Mouse (Mus musculus): ENCODE measurements at regions not wholly inside any gene's neighbourhood (a gene's known extent, or its start where the extent isn't known, plus 50 kb on each side); places are given as distances from the start of the nearest gene placed in this dataset.

DNA sequence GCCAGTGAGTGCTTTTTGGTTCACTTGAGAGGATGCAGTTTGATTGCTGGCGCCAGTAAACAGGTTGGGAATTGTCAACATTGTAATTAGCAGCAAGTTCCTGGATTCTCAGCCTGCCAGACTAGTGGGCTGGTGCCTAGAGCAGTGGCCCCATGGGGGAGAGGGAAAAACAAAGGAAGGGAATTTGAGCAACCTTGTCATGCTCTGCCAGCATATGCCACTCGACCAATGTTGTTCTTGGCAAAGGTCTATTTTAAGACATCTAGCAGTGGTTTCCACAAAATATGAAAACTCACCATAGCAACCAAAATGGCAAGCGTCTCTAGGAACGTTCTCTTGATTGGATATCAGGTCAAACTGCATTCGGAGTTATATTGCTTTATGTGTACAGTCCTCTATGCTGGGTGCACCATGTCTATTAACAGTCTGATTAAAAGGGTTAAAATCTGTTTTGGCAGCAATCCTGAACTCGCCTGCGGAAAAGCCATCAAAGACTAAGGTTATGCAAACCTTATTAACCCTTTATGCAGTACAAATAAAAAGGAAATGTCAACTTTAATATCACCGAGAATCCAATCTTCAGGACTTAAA lies 118.1 kb upstream of the Dpyd start:
- H3ac ChIP-seq (ENCODE audit: control insufficient read depth, insufficient read length, low read depth), result no peak overlapping the region
- H3K79me2 ChIP-seq (ENCODE audit: control insufficient read depth, insufficient read depth), result no peaks in the 10 kb centered on the region

DNA sequence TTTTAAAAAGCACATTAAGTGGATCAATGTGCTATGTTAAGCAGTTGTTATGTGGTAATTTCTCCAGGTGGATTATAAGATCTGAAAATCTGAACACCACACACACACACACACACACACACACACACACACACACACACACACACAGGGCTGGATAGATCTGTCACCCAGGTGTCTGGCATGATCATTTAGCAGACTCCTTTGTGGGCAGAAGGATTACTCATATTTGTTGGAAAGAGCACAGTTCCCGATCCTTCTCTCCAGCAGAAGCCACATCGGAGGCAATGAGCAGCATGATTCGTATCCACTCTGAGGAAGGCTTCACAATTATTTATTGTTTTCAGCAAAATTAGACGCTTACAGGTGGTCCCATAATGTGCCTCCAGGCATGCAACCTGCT lies 116.6 kb upstream of the Dpyd start:
- Histone ChIP-seq H3K79me2 (ENCODE audit: control insufficient read depth, insufficient read depth) (no peaks in the 10 kb centered on the region), H3ac (ENCODE audit: control insufficient read depth, insufficient read length, low read depth) (no peak overlapping the region), H3K36me3 (ENCODE audit: control insufficient read depth, insufficient read depth) (no peaks in the 10 kb centered on the region), H3K27me3 (ENCODE audit: control insufficient read depth, insufficient read depth, insufficient read length) (no peaks in the 10 kb centered on the region), H3K4me3 (ENCODE audit: insufficient read depth, poor library complexity, severe bottlenecking) (no peak overlapping the region), H3K79me3 (ENCODE audit: low read depth) (no peaks in the 10 kb centered on the region)
- no peak for TF ChIP-seq MYOG (IDR thresholded peaks at IDR 0.05; ENCODE audit: control insufficient read depth, extremely low read depth, insufficient read length)
- no peak for TF ChIP-seq CTCF (IDR thresholded peaks at IDR 0.05; ENCODE audit: control insufficient read depth, insufficient read depth, insufficient read length)
- no peak for TF ChIP-seq MAX (IDR thresholded peaks at IDR 0.05)
- no peak for TF ChIP-seq MYOD1 (IDR thresholded peaks at IDR 0.05; ENCODE audit: control insufficient read depth, insufficient read length, low read depth)
- no peak for TF ChIP-seq USF1 (IDR thresholded peaks at IDR 0.05; ENCODE audit: low read depth)
- no peak for TF ChIP-seq FOSL1 (IDR thresholded peaks at IDR 0.05; ENCODE audit: insufficient read depth, low read length, poor library complexity, severe bottlenecking)
- no peak for TF ChIP-seq CEBPB (IDR thresholded peaks at IDR 0.05; ENCODE audit: low read depth)

More for the DNA sequence above, 118.1 kb upstream of the Dpyd start:
- H3K36me3 ChIP-seq (ENCODE audit: control insufficient read depth, insufficient read depth), result no peaks in the 10 kb centered on the region
- H3K79me3 ChIP-seq (ENCODE audit: low read depth), result no peaks in the 10 kb centered on the region
- H3K27me3 ChIP-seq (ENCODE audit: control insufficient read depth, insufficient read depth, insufficient read length), result no peaks in the 10 kb centered on the region
- TF ChIP-seq FOSL1 (IDR thresholded peaks at IDR 0.05; ENCODE audit: insufficient read depth, low read length, poor library complexity, severe bottlenecking) (no peak), MYOD1 (IDR thresholded peaks at IDR 0.05; ENCODE audit: control insufficient read depth, insufficient read length, low read depth) (no peak), CTCF (IDR thresholded peaks at IDR 0.05; ENCODE audit: control insufficient read depth, insufficient read depth, insufficient read length) (no peak), USF1 (IDR thresholded peaks at IDR 0.05; ENCODE audit: low read depth) (no peak), MAX (IDR thresholded peaks at IDR 0.05) (no peak), CEBPB (IDR thresholded peaks at IDR 0.05; ENCODE audit: low read depth) (no peak), MYOG (IDR thresholded peaks at IDR 0.05; ENCODE audit: control insufficient read depth, extremely low read depth, insufficient read length) (no peak)
- no peak overlapping the region for H3K4me3 ChIP-seq (ENCODE audit: insufficient read depth, poor library complexity, severe bottlenecking)

DNA sequence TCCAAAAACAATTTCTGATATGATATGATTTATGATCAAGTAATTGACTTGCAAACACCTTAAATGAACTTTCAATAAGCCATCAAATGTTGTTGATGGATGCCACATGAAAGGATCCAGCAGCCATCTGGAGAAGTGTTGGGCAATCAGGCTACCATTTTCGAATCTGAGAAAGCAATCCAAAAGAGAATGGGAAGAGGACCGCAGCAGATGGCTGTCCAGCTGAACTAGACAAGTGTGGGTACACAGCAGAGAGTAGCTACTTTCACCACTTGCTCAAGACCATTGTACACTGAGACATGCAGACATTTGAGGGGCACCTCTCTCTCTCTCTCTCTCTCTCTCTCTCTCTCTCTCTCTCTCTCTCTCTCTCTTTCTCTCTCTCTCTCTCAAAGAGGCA lies 102.3 kb upstream of the Dpyd start:
- Histone ChIP-seq H3K36me3 (ENCODE audit: control insufficient read depth, insufficient read depth) (no peaks in the 10 kb centered on the region), H3K27me3 (ENCODE audit: control insufficient read depth, insufficient read depth, insufficient read length) (no peaks in the 10 kb centered on the region), H3K79me3 (ENCODE audit: low read depth) (no peaks in the 10 kb centered on the region), H3K79me2 (ENCODE audit: control insufficient read depth, insufficient read depth) (no peaks in the 10 kb centered on the region), H3K4me3 (ENCODE audit: insufficient read depth, poor library complexity, severe bottlenecking) (no peak overlapping the region), H3ac (ENCODE audit: control insufficient read depth, insufficient read length, low read depth) (no peak overlapping the region)
- no peak for TF ChIP-seq CEBPB (IDR thresholded peaks at IDR 0.05; ENCODE audit: low read depth)
- TF ChIP-seq MAX (IDR thresholded peaks at IDR 0.05), result no peak
- TF ChIP-seq MYOD1 (IDR thresholded peaks at IDR 0.05; ENCODE audit: control insufficient read depth, insufficient read length, low read depth), result no peak
- TF ChIP-seq CTCF (IDR thresholded peaks at IDR 0.05; ENCODE audit: control insufficient read depth, insufficient read depth, insufficient read length), result no peak
- no peak for TF ChIP-seq FOSL1 (IDR thresholded peaks at IDR 0.05; ENCODE audit: insufficient read depth, low read length, poor library complexity, severe bottlenecking)
- no peak for TF ChIP-seq MYOG (IDR thresholded peaks at IDR 0.05; ENCODE audit: control insufficient read depth, extremely low read depth, insufficient read length)
- no peak for TF ChIP-seq USF1 (IDR thresholded peaks at IDR 0.05; ENCODE audit: low read depth)

DNA sequence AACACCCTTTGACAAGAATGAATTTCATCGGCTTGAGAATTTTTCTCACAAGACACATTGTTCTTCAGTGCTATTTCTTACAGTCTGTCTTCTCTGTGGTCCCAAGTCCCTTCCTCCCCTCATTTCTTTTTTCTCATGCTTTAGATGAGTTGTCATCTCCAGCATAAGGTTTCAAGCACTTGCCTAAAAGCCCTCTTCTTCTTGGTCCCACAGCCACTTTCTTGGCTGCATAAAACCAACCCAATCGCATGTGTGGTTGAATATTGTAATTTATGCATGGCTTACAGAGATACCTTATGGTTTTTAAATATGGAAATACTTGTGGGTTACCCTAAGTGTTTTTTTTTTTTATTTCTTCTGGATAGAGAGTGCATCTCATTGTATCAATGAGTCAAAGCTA lies 96.3 kb upstream of the Dpyd start:
- H3K79me2 ChIP-seq (ENCODE audit: control insufficient read depth, insufficient read depth), result no peaks in the 10 kb centered on the region
- H3K36me3 ChIP-seq (ENCODE audit: control insufficient read depth, insufficient read depth), result no peaks in the 10 kb centered on the region
- H3K27me3 ChIP-seq (ENCODE audit: control insufficient read depth, insufficient read depth, insufficient read length), result no peaks in the 10 kb centered on the region
- H3ac ChIP-seq (ENCODE audit: control insufficient read depth, insufficient read length, low read depth), result no peak overlapping the region
- H3K4me3 ChIP-seq (ENCODE audit: insufficient read depth, poor library complexity, severe bottlenecking), result no peak overlapping the region
- TF ChIP-seq CEBPB (IDR thresholded peaks at IDR 0.05; ENCODE audit: low read depth), result no peak
- TF ChIP-seq USF1 (IDR thresholded peaks at IDR 0.05; ENCODE audit: low read depth), result no peak
- TF ChIP-seq MAX (IDR thresholded peaks at IDR 0.05), result no peak
- TF ChIP-seq MYOD1 (IDR thresholded peaks at IDR 0.05; ENCODE audit: control insufficient read depth, insufficient read length, low read depth), result no peak
- no peak for TF ChIP-seq MYOG (IDR thresholded peaks at IDR 0.05; ENCODE audit: control insufficient read depth, extremely low read depth, insufficient read length)
- H3K79me3 ChIP-seq (ENCODE audit: low read depth), result no peaks in the 10 kb centered on the region

DNA sequence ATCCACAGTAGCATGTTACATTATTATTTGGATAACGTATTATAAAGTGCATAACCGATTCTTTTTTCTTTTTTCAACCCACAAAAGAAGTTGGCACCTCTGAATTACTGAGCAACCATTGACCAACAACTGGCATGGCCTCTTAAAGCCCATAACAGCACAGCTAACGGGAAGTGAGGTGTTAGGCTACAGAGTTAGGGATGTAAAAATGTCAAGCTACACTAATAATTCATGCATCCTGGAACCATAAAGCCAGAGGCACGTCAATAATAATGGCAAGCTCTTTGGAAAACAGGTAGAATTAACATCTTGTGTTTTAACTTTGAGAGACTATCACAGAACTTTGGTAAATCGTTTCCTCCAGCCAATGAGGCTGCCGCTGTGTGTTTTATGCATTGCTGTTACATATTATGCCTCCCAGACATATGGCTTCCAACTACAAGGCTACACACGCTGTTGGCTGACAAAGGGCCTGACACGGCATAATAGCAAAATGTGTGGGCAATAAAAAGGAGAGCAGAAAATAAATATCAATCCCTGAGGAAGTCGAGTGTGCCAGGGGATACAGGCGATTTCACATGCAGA lies 89.6 kb upstream of the Dpyd start:
- no peaks in the 10 kb centered on the region for H3K79me3 ChIP-seq (ENCODE audit: low read depth)
- H3K79me2 ChIP-seq (ENCODE audit: control insufficient read depth, insufficient read depth), result no peaks in the 10 kb centered on the region
- no peaks in the 10 kb centered on the region for H3K36me3 ChIP-seq (ENCODE audit: control insufficient read depth, insufficient read depth)
- H3K4me3 ChIP-seq (ENCODE audit: insufficient read depth, poor library complexity, severe bottlenecking), result no peak overlapping the region
- TF ChIP-seq MYOD1 (IDR thresholded peaks at IDR 0.05; ENCODE audit: control insufficient read depth, insufficient read length, low read depth), result no peak
- no peak for TF ChIP-seq FOSL1 (IDR thresholded peaks at IDR 0.05; ENCODE audit: insufficient read depth, low read length, poor library complexity, severe bottlenecking)
- no peak for TF ChIP-seq CEBPB (IDR thresholded peaks at IDR 0.05; ENCODE audit: low read depth)
- TF ChIP-seq MYOG (IDR thresholded peaks at IDR 0.05; ENCODE audit: control insufficient read depth, extremely low read depth, insufficient read length), result no peak
- no peak for TF ChIP-seq CTCF (IDR thresholded peaks at IDR 0.05; ENCODE audit: control insufficient read depth, insufficient read depth, insufficient read length)
- TF ChIP-seq MAX (IDR thresholded peaks at IDR 0.05), result no peak
- no peak for TF ChIP-seq USF1 (IDR thresholded peaks at IDR 0.05; ENCODE audit: low read depth)
- no peak overlapping the region for H3ac ChIP-seq (ENCODE audit: control insufficient read depth, insufficient read length, low read depth)
- no peaks in the 10 kb centered on the region for H3K27me3 ChIP-seq (ENCODE audit: control insufficient read depth, insufficient read depth, insufficient read length)
